Mouse (Mus musculus) bone marrow macrophage, adult 2 months (primary cell): ENCODE data around the gene Sesn3. TPM values are rescaled to one million over a fixed set of nuclear protein-coding genes. Genes with fewer than 3 reads are reported as not detected.

ENCODE experiments used
- H3K27ac ChIP-seq: 2 replicates; pipeline ENCODE4 v1.5.1; 2012; ENCODE audit warnings: low read depth, low read length; ENCODE audit not compliant: insufficient read depth
- H3K4me1 ChIP-seq: 2 replicates; pipeline ENCODE4 v1.6.1; 2012; ENCODE audit warnings: low read length; ENCODE audit not compliant: control insufficient read depth, insufficient read depth
- H3K4me3 ChIP-seq: 2 replicates; pipeline ENCODE4 v1.5.1; 2012; ENCODE audit warnings: mild to moderate bottlenecking, low read length, moderate library complexity; ENCODE audit not compliant: insufficient read depth
- CTCF ChIP-seq: IDR thresholded peaks from 2 replicates; pipeline ENCODE4 v1.5.1; 2012; ENCODE audit warnings: low read depth, mild to moderate bottlenecking, low read length, moderate library complexity
- POLR2A ChIP-seq: IDR thresholded peaks from 2 replicates; pipeline ENCODE4 v1.6.1; 2012; ENCODE audit warnings: mild to moderate bottlenecking, low read depth, low read length, borderline replicate concordance
- polyA plus RNA-seq: library from polyadenylated mRNA; stranded (reverse); fragments of >200 nt; gene quantifications from 2 replicates; pipeline ENCODE4 v1.2.4, GENCODE M21; 2012; ENCODE audit not compliant: missing spikeins, insufficient read depth, insufficient read length

Sesn3 gene
- polyA plus RNA-seq, 1 experiment, result 3.6 TPM

- TF ChIP-seq POLR2A (no peak), CTCF (no peak)
- Histone ChIP-seq H3K4me3 (no peak overlapping the region), H3K27ac (no peak overlapping the region)
These were observed 2.6 kb downstream of the Sesn3 start for GRCm38 (mm10) chr9:14277365-14277991.

GRCm38 (mm10) chr9:14280696-14281095 is 5.8 kb downstream of the Sesn3 start:
- no peak overlapping the region for H3K4me3 ChIP-seq
- H3K27ac ChIP-seq, result no peak overlapping the region
- H3K4me1 ChIP-seq, result 0 out of 2 replicates have a peak, but pooled peaks cover 3% of the 10 kb centered on the region
- TF ChIP-seq POLR2A (no peak), CTCF (no peak)

More at GRCm38 (mm10) chr9:14277365-14277991, 2.6 kb downstream of the Sesn3 start:
- no peaks in the 10 kb centered on the region for H3K4me1 ChIP-seq

GRCm38 (mm10) chr9:14285036-14285435 is 10.2 kb downstream of the Sesn3 start:
- H3K27ac ChIP-seq, result no peak overlapping the region
- 0 out of 2 replicates have a peak, but pooled peaks cover 3% of the 10 kb centered on the region for H3K4me1 ChIP-seq
- no peak overlapping the region for H3K4me3 ChIP-seq
- TF ChIP-seq POLR2A (no peak), CTCF (no peak)

GRCm38 (mm10) chr9:14287234-14287633 is 12.4 kb downstream of the Sesn3 start:
- H3K27ac ChIP-seq, result no peak overlapping the region
- H3K4me3 ChIP-seq, result no peak overlapping the region
- no peak for TF ChIP-seq CTCF
- no peak for TF ChIP-seq POLR2A
- 0 out of 2 replicates have a peak, but pooled peaks cover 3% of the 10 kb centered on the region for H3K4me1 ChIP-seq

- no peak for TF ChIP-seq POLR2A
- TF ChIP-seq CTCF, result no peak
- Histone ChIP-seq H3K4me3 (no peak overlapping the region), H3K4me1 (0 out of 2 replicates have a peak, but pooled peaks cover 3% of the 10 kb centered on the region), H3K27ac (no peak overlapping the region)
These were observed 13.6 kb downstream of the Sesn3 start for GRCm38 (mm10) chr9:14288500-14288899.

GRCm38 (mm10) chr9:14293866-14294265 is 19.0 kb downstream of the Sesn3 start:
- no peak for TF ChIP-seq CTCF
- TF ChIP-seq POLR2A, result no peak
- no peaks in the 10 kb centered on the region for H3K4me1 ChIP-seq
- no peak overlapping the region for H3K27ac ChIP-seq
- no peak overlapping the region for H3K4me3 ChIP-seq

GRCm38 (mm10) chr9:14295680-14296440 is 21.0 kb downstream of the Sesn3 start:
- TF ChIP-seq POLR2A (no peak), CTCF (no peak)
- H3K4me3 ChIP-seq, result no peak overlapping the region
- no peak overlapping the region for H3K27ac ChIP-seq
- no peaks in the 10 kb centered on the region for H3K4me1 ChIP-seq

- Histone ChIP-seq H3K4me1 (no peaks in the 10 kb centered on the region), H3K27ac (no peak overlapping the region), H3K4me3 (no peak overlapping the region)
- TF ChIP-seq POLR2A (no peak), CTCF (no peak)
These were observed 22.3 kb downstream of the Sesn3 start for GRCm38 (mm10) chr9:14297204-14297603.

- H3K27ac ChIP-seq, result no peak overlapping the region
- TF ChIP-seq POLR2A (no peak), CTCF (no peak)
These were observed 25.0 kb downstream of the Sesn3 start for GRCm38 (mm10) chr9:14299819-14300218.

GRCm38 (mm10) chr9:14300795-14301194 is 25.9 kb downstream of the Sesn3 start:
- H3K4me3 ChIP-seq, result no peak overlapping the region
- TF ChIP-seq POLR2A (no peak), CTCF (no peak)
- no peak overlapping the region for H3K27ac ChIP-seq
- H3K4me1 ChIP-seq, result no peaks in the 10 kb centered on the region

More at GRCm38 (mm10) chr9:14299819-14300218, 25.0 kb downstream of the Sesn3 start:
- no peak overlapping the region for H3K4me3 ChIP-seq
- H3K4me1 ChIP-seq, result no peaks in the 10 kb centered on the region
